Mouse (Mus musculus): ENCODE results near the gene Acer3. TPM values are rescaled to one million over a fixed set of nuclear protein-coding genes. Genes with fewer than 3 reads are reported as not detected.

Acer3 gene
- 10 to 100 TPM; 21.0 to 21.4 TPM for total RNA-seq (2021)

DNA sequence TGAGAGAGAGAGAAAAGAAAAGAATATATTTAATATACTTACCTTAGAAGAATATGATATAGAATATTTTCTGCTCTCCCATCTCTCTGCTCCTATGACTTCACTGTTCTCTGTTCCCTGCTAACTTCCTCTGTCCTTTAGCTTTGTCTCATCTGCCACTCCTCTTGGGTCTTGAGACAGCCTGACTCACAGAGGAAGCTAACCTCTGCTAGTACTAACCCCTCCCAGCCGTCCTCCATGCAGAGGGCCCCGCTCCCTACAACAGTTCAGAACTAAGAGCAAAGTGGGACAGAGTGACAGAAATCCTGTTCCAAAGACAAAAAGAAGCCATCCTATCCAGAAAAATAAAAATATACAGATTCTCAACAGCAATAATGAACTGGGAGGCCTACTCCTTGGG lies at the start of gene Acer3:
Gene Acer3 (minus strand): TSS at position 126 of the 400 bp plus-strand sequence.
- no peak for DNase-seq

DNA sequence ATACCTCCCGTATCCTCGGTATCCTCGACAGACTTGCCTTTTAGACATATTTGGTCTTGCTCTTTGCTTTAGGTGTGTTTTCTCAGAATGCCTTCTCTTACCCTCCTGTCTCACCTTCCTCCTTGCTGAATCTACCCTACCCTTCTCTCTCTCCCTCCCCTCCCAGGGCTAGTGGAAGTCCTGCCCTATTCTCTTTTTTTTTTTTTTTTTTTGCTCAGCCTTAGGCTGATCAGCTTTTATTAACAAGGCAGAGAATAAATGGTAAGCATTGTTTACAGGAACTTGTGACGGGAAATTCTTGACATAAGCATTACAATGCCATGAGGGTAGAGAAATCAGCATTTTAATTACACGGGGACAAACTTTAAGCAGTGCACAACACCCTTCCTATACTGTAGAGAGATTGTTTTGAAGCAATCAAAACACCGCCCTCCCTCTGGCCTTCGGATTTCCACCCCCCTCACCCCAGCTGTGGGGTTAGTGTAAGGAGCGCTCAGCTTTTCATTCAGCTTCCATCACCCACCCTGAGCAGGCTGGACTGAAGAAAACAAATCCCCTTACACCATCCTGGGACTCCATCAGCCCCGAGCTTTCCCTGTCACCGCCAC lies 48.9 kb upstream of the Acer3 start:
- DNase-seq: no peak

DNA sequence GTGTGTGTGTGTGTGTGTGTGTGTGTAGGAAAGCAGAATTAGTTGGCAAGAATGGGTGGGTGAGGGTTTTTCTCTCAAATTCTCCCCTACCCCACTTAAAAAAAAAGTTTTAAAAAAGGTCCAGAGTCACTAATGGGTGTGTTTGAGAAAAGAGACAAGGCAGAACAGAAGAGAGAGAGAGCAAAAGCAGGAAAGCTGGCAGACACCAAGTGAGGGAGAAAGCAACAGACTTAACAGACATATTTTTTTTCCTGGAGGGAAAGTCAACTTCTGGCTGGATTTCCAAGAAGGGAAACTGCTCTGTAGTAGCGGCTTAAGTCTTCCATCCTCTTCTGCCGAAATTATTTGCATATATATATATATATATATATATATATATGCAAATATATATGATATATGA lies 40.7 kb upstream of the Acer3 start:
- no peak for DNase-seq

DNA sequence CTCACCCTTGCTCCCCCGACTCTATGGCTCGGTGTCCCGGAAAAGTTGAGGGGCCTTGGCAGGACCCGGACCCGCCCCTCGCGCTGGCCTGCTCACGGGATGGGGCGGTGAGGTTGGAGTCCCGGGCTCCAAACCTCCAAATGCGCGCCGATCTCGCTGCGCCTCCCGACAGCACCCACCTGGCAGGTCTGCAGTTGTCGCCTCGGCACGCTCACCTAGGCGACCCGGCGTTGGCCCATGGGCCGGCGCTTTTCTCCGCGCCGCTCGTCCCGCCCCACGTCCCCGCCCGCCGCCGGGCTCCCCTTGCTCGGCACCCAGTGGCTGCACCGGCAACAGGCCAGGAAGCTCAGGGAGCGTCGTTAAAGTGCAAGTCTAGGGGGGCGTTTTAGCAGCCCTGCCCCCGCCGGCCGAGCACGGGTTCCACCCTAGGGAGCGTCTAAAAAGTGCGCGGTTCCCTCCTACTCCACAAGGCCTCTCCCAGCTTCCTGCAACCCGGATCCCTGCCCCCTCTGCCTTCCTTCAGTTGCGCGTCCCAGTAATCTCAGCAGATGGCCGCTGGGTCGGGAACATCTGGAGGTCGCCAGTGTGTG lies 40.1 kb upstream of the Acer3 start, which contains the start of gene Tsku:
Gene Tsku (minus strand): TSS at position 266 of the 590 bp plus-strand sequence.
- peak; percentile 72 to 80 for DNase-seq

DNA sequence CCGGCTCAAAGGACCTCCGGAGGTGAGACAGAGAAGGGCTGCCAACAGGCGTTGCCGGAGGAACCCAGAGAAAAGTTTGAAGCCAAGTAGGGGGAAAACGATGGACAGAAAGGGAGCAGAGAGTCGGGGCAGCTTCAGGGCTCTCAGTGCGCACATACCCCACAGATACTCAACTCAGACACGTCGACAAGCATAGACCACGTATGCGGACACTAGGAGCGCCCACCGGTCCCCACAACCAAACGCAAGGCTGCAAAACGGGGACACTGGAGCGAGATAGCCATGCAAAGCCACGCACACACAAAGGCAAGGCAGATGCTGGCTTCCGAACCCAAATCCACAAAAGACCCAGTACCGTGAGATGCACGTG lies 39.6 kb upstream of the Acer3 start:
- no peak for DNase-seq

DNA sequence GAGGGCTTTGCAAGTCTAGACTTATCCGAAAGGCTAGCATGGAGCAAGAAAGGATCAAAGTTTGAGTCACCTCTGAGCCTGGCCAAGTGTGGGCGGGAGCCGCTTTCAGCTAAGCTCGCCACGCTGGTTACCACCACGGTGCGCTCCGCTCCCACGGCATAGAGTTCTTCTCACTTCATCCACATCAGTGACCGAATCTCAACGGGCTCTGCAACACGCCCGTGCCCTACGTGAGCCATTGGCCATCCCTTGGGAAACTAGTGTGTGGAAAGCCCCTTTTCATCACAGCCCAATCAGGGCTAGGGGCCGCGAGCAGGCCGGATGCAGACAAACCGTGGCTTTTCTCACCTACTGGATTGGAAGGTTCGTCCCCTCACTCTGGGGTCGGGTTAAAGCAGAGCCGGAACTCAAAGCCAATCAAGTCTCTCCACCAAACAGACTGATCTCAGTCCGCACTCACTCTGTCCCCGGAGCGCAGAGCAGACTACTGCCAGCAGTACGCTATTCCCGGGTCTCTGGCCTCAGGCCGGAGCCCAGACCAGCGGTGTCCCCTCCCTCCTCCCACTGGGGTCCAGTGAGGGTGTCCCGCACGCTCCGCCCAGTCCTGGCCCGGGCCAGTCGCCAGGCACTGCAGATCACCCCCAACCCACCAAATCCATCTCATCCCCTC lies 39.1 kb upstream of the Acer3 start:
- peak in 1 of 2 experiments; percentile 9 for DNase-seq

DNA sequence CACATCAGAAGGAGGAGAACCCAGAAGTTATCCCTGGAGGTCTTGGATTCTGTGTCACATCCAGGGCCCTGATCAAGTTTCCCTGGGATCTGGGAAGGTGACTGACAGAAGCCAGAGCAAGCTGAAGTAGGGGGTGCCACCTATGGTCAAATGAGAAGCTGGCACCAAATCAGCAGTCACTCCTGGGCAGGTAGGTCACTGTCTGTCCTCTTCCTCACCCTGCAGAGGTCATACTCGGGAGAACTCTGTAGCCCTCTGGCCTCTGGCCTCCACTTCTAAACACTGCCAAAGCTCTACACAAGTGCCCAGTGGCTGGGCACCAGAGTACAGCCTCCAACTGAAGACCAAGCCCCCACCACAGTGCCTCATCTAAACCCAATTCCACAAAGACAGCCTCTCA lies 37.0 kb upstream of the Acer3 start:
- DNase-seq: no peak

DNA sequence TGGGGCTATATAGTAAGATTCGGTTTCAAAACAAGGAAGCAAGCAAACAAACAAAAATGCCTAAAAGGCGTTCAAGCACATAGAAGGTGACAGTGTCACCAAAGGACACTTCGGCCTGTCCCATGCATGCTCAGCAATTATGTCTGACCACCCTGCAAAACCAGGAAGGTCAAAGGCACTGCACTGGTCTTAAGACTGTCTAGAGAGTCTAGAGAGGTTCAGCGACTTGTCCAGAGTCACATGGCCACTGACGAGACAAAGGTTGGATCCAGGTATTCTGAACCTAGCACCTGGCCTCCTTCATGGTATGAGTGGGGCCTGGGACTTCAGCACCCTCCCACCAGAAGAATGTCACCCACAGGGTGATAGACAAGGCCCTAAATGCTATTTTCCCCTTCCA lies 36.3 kb upstream of the Acer3 start:
- DNase-seq: no peak

DNA sequence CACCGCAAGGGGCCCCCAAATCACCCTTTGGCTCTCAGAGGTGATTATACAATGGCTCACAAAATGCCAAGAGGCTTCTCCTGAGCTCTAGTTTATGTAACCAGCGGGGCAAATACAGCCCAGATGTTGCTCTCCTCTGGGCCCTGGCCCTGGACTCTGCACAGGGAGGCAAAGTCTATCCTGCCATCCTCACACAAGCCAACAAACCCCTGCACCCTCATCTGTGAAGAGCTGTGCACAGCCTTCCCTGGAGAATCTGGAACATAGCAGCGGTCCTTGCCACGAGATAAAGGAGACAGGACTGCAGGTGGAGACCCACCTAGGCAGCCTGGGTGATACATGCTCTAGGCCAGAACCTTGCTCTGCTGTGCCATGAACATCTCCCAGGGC lies 33.9 kb upstream of the Acer3 start:
- no peak for DNase-seq

DNA sequence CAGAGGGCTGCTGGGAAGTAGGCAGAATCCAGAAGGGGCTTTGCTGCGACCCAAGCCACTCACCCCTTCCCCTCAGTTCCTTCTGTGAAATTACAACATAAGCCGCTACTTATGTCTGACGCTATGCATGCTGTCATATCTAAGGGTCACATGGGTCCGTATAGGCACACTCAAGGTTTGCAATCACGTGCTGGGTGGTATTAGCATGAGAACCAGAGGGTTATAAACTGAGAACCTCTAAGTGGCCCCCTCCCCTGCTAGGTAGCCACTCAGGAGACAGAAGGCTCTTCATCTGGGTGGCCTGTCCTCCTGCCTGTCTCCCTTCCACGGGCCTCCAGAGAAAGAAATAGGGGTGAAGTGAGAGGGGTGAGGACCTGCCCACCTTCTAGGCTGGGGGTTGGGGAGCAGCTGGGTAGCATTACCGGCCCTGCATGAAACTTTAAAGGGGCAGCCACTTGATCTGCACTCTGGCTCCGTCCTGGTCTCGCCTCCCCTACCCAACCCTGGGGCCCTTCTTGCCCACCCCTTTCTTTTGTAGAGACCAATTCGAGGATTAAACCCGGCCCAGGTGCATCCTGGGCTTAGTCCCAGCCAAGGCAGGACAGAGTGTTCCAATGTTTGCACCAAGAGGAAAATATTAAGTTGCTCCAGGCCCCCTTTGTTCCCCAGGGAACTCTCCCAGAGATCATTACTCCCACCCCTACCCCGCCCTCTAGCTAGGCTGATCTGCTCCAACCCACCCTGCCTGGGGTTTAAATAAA lies 33.3 kb upstream of the Acer3 start:
- no peak for DNase-seq

DNA sequence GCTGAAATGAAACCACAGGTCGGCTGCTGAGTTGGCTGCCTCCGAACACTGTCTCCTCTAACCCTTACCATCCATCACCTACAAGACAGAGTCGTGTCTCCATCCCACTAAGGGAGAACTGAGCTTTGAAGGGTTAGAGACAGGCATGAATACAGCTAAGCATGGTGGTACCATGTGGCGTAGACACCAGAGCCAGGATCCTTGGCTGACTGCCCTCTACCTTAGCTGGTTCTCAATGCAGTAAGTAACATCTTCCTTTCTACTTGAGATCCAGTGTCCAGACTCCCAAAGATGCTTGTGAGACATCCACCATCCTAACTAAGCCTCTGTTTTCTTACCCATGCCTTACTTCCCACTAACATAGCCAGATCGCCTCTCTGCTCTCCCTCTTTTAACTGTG lies 32.6 kb upstream of the Acer3 start:
- DNase-seq: no peak

DNA sequence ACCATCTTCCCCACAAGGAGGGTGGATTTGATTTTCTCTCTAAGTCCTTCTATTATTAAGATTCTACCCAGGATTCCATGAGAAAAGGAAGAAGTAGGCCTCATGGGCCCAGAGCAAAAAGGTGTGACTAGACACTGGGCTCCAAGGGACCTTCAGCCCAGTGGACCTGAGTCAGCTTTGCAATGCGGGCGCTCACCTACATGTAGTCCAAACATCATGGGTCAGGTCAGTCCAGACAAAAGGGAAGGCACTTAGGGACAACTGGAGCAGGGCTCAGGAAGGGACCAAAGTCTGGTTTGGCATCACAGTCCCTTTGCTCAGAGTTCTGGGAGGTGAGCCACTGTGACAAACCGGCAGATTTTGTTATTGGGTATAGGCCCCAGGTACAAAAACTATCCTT lies 30.5 kb upstream of the Acer3 start:
- DNase-seq: no peak

DNA sequence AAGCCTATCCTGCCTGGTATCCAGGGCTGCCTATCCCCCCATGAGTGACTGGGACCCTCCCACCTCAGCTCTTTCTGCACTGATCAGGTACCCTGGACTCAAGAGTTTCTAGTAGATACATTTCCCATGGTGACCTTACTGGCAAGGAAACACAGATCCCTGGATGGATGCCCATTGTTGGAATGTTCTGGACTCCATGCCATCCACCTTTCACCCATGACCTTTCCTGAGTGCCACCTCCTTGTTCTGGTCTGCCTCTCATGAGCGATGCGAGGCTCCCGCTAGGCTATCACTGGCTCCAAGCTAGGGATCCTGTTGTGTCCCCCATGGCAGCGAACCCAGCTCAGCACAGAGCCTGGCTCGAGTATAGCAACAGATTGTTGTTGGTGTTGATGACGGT lies 28.8 kb upstream of the Acer3 start:
- no peak for DNase-seq

DNA sequence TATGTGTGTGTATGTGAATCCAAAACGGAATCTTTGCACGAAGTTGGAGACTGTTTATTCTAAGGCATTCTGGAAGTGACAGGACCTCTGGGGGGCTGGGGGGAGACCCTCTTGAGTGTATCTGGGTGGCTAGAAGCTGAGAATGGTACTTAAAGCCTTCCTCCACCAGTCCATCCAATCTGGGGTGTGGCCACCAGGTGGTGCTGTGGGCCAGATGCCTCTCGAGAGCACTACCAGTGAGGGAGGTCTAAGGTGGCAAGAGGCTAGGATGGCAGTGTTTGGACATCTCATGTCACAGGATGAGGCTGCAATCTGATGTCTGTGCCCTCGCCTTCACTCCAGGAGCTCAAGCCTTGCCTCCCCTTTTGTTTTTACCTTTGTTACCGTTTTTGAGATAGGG lies 28.1 kb upstream of the Acer3 start:
- DNase-seq: peak; percentile 72 to 81

DNA sequence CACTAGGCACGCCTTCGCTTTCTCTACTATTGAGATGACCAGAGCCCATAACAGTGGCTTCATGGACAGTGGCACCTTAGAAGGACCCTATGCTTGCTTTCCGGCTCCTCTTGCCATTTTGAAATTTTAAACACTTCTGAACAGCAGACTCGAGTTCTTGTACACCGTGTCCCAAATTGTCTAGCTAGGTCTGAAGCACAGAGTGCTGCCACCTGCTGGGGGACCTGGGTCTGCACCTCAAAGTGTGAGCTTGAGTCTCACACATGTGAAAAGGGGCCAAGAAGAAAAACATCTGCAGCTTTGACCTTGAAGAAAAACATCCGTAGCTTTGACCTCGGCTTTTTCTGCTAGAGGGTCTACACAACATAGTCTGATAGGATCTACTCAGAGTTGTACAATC lies 27.0 kb upstream of the Acer3 start:
- DNase-seq: peak; percentile 46 to 55

DNA sequence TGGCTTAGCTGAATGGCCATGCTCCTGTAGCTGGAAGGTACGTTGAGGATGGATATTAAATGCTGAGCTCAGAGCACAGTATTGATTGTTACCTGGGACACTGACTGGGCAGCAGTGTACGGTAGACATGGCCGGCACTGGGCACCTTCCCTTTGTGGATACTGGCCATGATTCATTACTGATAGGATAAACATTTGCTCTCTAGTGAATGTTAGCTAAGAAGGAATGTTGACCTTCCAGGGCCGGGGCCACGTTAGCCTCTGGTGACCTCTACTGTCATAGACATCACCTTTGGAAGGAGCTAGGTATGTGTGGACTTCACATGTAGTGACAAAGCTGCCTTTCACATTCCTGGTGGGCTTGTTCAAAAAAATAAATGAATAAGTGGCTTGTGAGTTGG lies 26.5 kb upstream of the Acer3 start:
- DNase-seq: no peak

DNA sequence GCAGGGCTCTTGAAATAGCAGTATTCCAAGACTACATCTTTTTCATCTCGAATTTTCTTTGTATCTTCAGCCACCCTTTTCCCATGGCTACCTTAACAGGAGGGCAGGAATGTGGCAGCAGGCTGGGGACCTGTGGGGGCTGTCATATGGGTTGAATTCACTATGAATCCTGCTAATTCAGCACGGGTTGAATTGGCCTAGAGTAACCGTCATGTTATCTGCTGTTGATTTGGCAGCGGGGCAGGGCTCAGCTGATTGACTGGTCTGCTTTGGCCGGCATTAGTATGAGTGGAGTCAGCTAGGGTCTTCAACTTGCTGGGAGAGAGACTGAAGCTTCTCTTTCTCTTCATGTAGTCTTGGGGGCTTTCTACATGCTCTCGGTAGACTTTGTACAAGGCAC lies 24.0 kb upstream of the Acer3 start:
- no peak for DNase-seq

DNA sequence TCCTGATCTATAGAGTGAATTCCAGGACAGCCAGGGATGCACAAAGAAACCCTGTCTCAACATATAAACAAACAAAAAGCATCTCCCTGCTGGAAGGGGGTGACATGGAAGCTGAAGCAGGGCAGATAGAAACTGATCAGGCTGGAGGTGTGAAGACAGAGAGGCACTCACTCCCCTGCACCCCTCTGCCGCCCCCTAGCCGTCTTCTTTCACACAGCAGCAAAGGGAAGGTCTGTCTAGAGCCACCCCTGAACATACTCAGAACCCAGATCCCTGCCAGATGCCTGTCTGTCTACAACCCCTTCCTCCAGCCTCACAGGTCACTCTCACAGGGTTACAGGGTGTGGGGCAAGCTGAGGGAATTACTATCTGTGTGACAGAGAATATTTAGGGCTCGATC lies 23.4 kb upstream of the Acer3 start:
- peak in 1 of 2 experiments; percentile 36 for DNase-seq

DNA sequence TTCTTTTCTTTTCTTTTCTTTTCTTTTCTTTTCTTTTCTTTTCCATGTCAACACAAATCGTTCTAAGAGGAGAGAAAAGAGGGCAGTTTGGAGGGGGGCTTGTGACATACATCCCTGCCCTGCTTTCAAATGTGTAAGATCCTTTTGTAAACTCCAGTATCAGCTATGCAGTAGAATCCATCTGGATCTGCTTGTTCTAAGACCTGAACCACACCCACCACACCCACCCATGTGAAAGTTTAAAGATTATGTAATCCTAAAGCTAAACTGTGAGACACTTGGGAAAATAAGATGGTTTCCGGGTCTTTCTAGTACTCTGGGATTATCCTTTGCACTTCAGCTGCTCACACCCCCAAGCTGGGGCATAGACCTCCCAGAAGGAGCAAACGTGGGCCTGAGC lies 21.2 kb upstream of the Acer3 start:
- DNase-seq: no peak

DNA sequence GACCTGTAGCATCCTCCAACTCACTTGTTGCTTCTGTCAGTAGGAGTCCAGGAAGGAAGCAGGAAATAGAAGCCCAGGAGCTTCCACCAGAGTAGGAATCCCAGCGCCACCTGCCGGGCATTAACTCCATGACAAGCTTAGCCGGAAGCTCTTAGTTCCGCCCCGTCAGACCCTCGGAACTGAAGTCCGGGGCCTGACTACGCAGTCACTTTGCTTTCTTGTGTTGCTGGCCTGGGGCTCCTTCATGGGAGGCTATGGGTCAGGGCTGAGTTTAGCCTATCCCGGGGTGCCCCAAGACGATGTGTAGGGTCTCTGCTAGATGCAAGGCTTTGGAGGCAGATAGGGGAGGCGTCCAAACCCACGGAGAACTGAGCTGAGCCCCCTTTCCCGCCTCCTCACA lies 20.5 kb upstream of the Acer3 start:
- DNase-seq: peak; percentile 78 to 79

DNA sequence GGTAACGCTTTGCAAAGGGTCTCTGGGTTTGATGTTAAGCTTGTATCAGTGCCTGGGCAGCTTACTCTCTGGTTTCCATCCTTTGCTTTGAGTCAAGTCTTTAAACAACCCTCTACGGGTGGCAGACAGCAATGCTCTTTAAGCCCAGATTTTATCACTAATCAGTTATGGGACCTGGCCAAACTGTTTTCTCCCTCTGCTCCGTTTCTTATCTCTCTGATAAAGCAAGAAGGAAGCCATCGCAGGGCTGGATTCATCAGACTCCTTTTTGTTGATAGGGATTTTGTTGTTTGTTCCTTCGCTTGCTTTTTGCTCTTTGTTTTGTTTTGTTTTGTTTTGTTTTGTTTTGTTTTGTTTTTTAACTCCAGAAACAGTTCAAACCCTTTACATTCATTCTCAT lies 19.3 kb upstream of the Acer3 start:
- no peak for DNase-seq

DNA sequence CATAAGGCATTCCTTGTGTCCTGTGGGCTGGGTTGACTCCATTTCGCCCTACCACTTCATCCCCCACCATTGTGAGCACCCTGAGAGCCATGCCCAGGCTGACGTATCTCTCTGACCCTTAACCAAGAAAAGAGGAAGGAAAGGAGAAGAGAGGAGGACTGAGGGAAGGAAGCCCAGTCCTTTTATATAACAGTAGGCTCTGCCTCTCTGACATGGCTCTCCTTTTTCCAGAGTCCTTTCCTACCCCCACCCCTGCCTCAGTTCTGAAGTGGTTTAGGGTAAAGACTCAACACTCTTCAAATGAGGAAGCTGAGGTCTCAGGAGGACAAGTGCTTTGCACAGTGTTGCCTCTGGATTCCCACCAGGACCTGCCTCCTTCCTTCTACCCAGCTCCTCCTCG lies 13.0 kb upstream of the Acer3 start:
- no peak for DNase-seq

DNA sequence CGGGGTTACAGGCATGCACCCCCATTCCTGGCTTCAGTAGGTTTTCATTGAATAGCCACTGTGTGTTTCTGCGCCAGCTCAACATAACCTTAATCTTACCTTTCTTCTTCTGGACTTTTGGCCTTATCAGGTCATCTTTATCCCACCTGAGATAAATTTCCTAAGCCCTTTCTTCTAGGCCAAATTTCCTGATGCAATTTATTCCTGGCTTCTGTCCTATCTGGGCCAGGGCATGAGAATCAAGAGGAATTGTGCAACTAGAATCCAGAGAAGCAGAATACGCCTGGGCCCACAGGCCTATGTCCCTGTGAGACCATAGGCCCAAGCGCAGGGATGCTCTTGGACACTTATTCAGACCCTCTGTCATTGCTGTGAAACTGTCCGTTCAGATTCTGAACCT lies 12.5 kb upstream of the Acer3 start:
- no peak for DNase-seq

All from layer of hippocampus, postnatal 36 days (tissue).